Mouse (Mus musculus) thymus, postnatal 36 days (tissue): Measurements from ENCODE around the gene M1ap.

Experiments used
- DNase-seq, 2 experiments: peaks; one replicate each; pipeline ENCODE4 v3.0.0; 2022; ENCODE audit warnings: mixed read lengths in 2 of 2

M1ap gene

GRCm38 (mm10) chr6:82939167-82939912, 7.4 kb upstream of the M1ap start, which contains the start of gene Sema4f:
Sema4f (minus strand) TSS chr6:82939769.
- DNase-seq = peak; percentile 51 to 72

GRCm38 (mm10) chr6:82940765-82941164, 5.9 kb upstream of the M1ap start:
- no peak for DNase-seq

GRCm38 (mm10) chr6:82945750-82946149, 952 bp upstream of the M1ap start:
- DNase-seq = peak; percentile 30 to 35

GRCm38 (mm10) chr6:82956553-82957251, 10.0 kb downstream of the M1ap start:
- no peak for DNase-seq

DNA sequence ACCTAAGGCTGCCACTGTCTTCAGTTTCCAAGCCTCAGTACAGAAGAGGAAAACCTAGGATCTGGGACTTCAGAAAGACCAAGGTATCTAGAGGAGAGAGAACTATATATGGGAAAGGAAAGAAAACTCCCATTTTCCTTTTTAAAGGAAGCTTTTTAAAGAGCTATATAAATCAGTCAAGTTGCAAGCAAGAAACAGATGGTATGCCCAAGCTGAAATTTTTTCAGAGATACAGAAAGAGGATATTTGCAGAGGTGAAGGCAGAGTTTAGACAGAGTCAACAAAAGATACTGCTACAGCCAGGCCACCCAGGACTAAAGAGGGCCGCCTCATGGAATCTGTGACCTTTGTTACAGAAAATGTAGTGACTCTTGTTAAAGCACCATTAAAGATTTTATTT, 15.0 kb downstream of the M1ap start:
- no peak for DNase-seq

- DNase-seq = no peak
These were observed 22.8 kb downstream of the M1ap start for GRCm38 (mm10) chr6:82969249-82970084.

DNA sequence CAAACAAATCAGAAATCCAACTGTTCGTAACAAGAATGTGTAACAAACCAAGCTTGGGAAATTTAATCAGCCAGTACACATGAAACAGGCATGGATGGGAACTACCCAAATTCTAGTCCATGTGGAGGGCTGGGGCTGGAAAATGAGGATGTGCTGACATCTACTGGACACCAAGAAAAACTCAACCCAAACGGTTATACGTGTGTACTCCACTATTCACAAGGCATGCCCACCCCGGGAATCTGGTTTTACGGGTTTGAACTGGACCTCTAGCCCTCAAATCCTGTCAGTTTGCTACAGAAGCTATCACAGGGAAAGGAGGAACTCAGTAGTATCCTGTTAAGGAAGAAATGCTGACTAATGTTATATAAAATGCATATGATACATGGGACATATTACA, 24.3 kb downstream of the M1ap start:
- peak; percentile 30 to 36 for DNase-seq

DNA sequence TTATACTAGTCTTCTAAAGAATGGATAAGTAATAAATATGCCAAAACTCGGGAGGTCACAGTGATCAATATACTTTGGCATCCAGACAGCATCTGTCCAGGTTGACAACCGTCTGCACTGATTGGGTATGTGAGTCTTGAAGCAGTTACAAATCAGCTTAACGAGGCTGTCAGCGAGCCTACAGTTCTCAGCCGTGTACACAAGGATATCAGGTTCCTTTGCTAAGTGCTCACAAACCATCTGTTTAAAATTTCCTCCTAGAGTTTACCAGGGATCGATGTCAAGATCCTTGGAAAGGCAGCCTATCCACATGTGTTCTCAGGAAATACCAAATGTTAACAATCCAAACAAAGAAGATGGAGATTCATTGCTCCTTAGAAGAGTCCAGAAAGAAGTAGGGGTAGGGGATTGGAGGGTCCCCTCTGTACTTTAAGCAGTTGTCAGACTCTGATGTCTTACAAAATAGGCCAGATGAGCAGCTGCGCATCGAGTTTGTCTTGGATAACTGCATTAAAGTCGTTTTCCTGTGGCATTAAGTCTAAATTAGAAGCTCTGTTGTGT, 40.8 kb downstream of the M1ap start:
- DNase-seq = no peak

DNA sequence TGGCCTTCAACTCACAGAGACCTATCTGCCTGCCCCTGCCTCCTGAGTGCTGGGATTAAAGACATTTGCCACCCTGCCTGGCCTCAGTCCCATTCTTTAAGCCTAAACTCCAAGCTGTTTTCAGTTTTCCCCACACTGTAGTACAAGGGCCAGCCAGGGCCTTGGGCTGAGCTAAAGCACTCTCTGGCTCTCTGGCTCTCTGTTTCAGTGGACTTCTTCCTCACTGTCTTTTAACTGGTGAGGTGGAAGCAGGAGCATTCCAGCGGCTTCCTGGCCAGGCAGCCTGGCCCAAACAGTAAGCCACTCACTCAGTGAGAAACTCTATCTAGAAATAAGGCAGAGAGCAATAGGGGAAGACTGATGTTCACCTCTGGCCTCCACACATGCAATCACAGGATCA, 47.0 kb downstream of the M1ap start:
- DNase-seq = no peak

DNA sequence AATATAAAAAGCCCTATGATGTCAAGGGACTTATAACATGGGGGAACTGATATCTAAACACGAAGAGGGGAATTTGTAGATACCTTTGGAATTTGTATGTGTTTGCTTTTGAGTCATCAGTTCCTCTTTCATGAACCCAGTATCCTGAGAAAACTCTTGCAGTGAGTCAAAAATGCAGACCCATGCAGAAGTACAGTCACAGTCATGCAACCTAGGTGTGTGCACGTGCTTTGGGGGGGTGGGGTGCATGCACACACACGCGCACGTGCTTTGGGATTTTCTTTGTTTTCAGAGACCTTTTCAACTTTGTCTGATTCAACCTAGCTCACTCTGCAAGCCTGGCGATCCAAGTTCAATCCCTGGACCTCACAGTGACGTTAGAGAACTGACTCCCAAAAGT, 47.7 kb downstream of the M1ap start:
- no peak for DNase-seq

GRCm38 (mm10) chr6:82996740-82997315, 50.1 kb downstream of the M1ap start:
- peak; percentile 83 for DNase-seq

- DNase-seq = no peak
These were observed 50.9 kb downstream of the M1ap start for GRCm38 (mm10) chr6:82997511-82998102.

DNA sequence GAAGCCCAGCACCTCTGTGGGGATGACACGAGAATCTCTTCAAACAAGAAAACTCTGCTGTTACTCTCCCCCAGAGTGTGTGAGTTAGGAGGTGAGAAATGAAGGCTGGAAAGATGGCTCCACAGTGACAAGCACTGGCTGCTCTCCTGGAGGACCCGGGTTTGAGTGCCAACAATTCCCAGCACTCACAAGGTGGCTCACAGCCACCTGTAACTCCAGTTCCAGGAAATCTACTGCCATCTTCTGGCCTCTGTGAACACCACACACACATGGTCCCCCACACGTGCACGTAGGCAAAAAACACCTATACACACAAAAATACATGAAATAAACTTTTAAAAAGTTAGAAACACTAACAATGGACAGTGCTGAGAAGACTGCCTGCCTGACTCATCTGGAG, 51.6 kb downstream of the M1ap start:
- no peak for DNase-seq

GRCm38 (mm10) chr6:82999986-83000385, 53.3 kb downstream of the M1ap start:
- no peak for DNase-seq

- no peak for DNase-seq
These were observed 56.4 kb downstream of the M1ap start for GRCm38 (mm10) chr6:83003082-83003481.

- no peak for DNase-seq
These were observed 57.1 kb downstream of the M1ap start for GRCm38 (mm10) chr6:83003850-83004249.

- DNase-seq = no peak
These were observed 57.6 kb downstream of the M1ap start for GRCm38 (mm10) chr6:83004309-83004708.

GRCm38 (mm10) chr6:83004872-83005271, 58.2 kb downstream of the M1ap start:
- DNase-seq = no peak

DNA sequence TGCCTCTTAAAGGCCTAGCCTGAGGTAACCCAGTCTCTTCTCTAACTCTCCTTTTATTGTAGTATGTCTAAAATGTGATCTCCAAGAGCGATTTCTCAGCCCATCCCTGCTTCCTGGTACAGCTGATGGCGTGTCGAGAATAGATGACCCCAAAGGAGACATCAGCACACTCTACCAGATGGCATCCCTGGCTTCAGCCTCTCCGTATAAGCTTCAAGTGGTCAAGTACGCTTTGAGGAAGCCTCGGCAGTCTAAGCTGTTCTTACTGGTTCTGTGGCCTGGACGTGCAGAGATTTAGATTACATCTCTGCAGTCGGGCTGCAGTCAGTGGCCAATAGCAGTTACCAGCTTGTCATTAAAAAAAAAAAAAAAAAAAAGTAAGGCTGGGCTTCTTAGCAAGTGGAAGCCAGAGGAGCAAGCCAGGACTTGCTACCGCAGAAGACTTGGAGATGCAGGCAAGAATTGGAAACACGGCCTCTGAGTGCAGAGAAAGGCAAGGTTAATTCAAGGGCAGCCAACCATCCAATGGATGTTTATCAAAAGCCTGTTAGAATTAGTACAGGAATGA, 58.8 kb downstream of the M1ap start:
- no peak for DNase-seq

DNA sequence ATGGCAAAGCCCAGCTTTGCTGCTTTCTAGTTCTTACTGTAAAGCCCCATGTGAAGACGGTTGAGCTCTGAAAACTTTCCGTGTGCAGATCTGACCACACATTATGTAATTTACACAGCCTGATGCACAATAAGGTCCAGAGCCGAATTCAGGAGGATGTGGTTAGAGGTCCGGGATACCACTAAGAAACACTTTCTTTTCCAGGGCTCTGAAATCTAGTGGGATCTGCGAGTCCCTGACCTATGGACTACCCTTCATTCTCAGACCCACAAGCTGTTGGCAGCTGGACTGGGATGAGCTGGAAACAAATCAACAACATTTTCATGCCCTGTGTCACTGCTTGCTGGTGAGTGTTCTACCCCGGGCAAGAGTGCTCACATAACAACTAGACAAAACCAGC, 59.4 kb downstream of the M1ap start:
- no peak for DNase-seq

DNA sequence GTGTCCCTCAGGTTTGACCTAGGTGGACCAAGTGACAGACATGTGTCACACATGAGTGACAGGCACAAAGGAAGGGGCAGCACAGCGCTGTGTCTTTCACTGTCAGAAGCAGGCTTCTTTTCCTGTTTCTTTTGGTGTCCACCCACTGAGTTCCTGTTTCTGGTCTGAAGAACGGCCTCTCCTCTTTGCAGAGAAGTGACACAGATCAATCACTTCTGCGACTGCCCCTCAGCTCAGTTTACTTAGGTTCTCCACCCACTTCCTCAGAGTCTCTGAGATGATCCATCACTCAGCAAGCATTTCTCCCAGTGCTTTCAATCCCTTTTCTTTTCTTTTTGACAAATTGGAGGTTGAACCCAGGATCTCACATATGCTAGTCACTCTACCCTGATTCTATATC, 62.0 kb downstream of the M1ap start:
- DNase-seq = no peak

- DNase-seq = no peak
These were observed 63.3 kb downstream of the M1ap start for GRCm38 (mm10) chr6:83010010-83010409.
